Mouse (Mus musculus) stomach, postnatal 0 days (tissue): ENCODE measurements around the gene Plcb1. TPM values are rescaled to one million over a fixed set of nuclear protein-coding genes. Genes with fewer than 3 reads are reported as not detected.

Experiments used
- ATAC-seq: fragments of 200-750 bp; cut with Nextera tagmentation; 2 replicates; pipeline ENCODE4 v1.8.0; 2017; ENCODE audit not compliant: low FRiP score, low TSS enrichment
- DNase-seq: peaks from one replicate; pipeline ENCODE4 v3.0.0-alpha.2; 2016; ENCODE audit warnings: low spot score
- H3K27ac ChIP-seq: fragments of 300-500 bp; sonication (generic); replicated peaks from 2 replicates; pipeline ENCODE4 v1.5.1; 2014; ENCODE audit warnings: mild to moderate bottlenecking, control low read depth
- H3K27me3 ChIP-seq: fragments of 300-500 bp; sonication (generic); 2 replicates; pipeline ENCODE4 v1.6.1; 2014; ENCODE audit warnings: low read length; ENCODE audit not compliant: control insufficient read depth, insufficient read depth
- H3K36me3 ChIP-seq: fragments of 300-500 bp; sonication (generic); 2 replicates; pipeline ENCODE4 v1.6.1; 2014; ENCODE audit warnings: low read length, mixed read lengths; ENCODE audit not compliant: control insufficient read depth, insufficient read depth
- H3K4me1 ChIP-seq: fragments of 300-500 bp; sonication (generic); replicated peaks from 2 replicates; pipeline ENCODE4 v1.6.1; 2014; ENCODE audit warnings: antibody characterized with exemption; ENCODE audit not compliant: control insufficient read depth, insufficient read depth
- H3K4me2 ChIP-seq: fragments of 300-500 bp; sonication (generic); replicated peaks from 2 replicates; pipeline ENCODE4 v1.6.1; 2014; ENCODE audit warnings: low read depth, mild to moderate bottlenecking, control low read depth, moderate library complexity
- H3K4me3 ChIP-seq: fragments of 300-500 bp; sonication (generic); 2 replicates; pipeline ENCODE4 v1.5.1; 2014; ENCODE audit warnings: low read depth, low read length, control low read depth
- H3K9ac ChIP-seq: fragments of 300-500 bp; sonication (generic); 2 replicates; pipeline ENCODE4 v1.6.1; 2014; ENCODE audit warnings: mild to moderate bottlenecking, low read length, control low read depth, mixed read lengths
- H3K9me3 ChIP-seq: fragments of 300-500 bp; sonication (generic); 2 replicates; pipeline ENCODE4 v1.6.1; 2016; ENCODE audit warnings: low read length; ENCODE audit not compliant: control insufficient read depth
- CTCF ChIP-seq: IDR thresholded peaks from 2 replicates; pipeline ENCODE4 v1.5.1; 2016; ENCODE audit warnings: antibody characterized with exemption, low read depth, mild to moderate bottlenecking, moderate library complexity
- EP300 ChIP-seq: optimal IDR thresholded peaks from 2 replicates; pipeline ENCODE3; 2016; ENCODE audit warnings: antibody characterized with exemption
- WGBS: fragments of 180-500 bp; shearing (Covaris S2); extraction: QIAGEN DNeasy Blood & Tissue Kit; methylation state at CpG from one replicate; pipeline ENCODE4 v1.1.7; 2014; 5-methylcytosine and 5-hydroxymethylcytosine counted together
- polyA plus RNA-seq: library from polyadenylated mRNA; unstranded; fragments of >200 nt; fragmentation: Nextera tagmentation; extraction: Ambion mirVana; gene quantifications from 2 replicates; pipeline ENCODE4 v1.2.1, GENCODE M21; 2015

Plcb1 gene
- polyA plus RNA-seq, 1 experiment from 2014 or later = 7.0 TPM

- Histone ChIP-seq H3K9ac (no peak overlapping the region), H3K36me3 (no peaks in the 10 kb centered on the region), H3K9me3 (no peaks in the 10 kb centered on the region), H3K27me3 (no peaks in the 10 kb centered on the region), H3K4me1 (no peaks in the 10 kb centered on the region), H3K4me2 (no peak overlapping the region), H3K27ac (no peak overlapping the region), H3K4me3 (no peak overlapping the region)
- 66% methylated on average over 5 of the region's 5 CpGs for WGBS
- ATAC-seq = no peak
- TF ChIP-seq EP300 = no peak
- TF ChIP-seq CTCF = no peak
- DNase-seq = no peak
Measured at GRCm38 (mm10) chr2:135073014-135073413, 287.1 kb downstream of the Plcb1 start.

GRCm38 (mm10) chr2:135075375-135075774 lies 289.5 kb downstream of the Plcb1 start:
- Histone ChIP-seq H3K9ac (no peak overlapping the region), H3K36me3 (no peaks in the 10 kb centered on the region), H3K9me3 (no peaks in the 10 kb centered on the region), H3K27ac (no peak overlapping the region), H3K4me1 (no peaks in the 10 kb centered on the region), H3K27me3 (no peaks in the 10 kb centered on the region), H3K4me3 (no peak overlapping the region), H3K4me2 (no peak overlapping the region)
- 66% methylated on average over 1 of the region's 1 CpGs for WGBS
- DNase-seq (no peak), ATAC-seq (no peak)
- TF ChIP-seq EP300 = no peak

- no peak overlapping the region for H3K27ac ChIP-seq
- H3K4me1 ChIP-seq = no peaks in the 10 kb centered on the region
- peak; percentile 26 for DNase-seq
- WGBS = 46% methylated on average over 5 of the region's 5 CpGs
- no peaks in the 10 kb centered on the region for H3K36me3 ChIP-seq
- H3K4me2 ChIP-seq = no peak overlapping the region
- H3K9me3 ChIP-seq = no peaks in the 10 kb centered on the region
- no peak for TF ChIP-seq CTCF
- no peak for TF ChIP-seq EP300
- H3K9ac ChIP-seq = no peak overlapping the region
- H3K27me3 ChIP-seq = no peaks in the 10 kb centered on the region
- ATAC-seq = peak; percentile 86
- H3K4me3 ChIP-seq = no peak overlapping the region
Measured at GRCm38 (mm10) chr2:135092588-135093162, 306.8 kb downstream of the Plcb1 start.

- WGBS = 79% methylated on average over 4 of the region's 4 CpGs
- Histone ChIP-seq H3K27me3 (no peaks in the 10 kb centered on the region), H3K36me3 (no peaks in the 10 kb centered on the region), H3K9ac (no peak overlapping the region), H3K9me3 (no peaks in the 10 kb centered on the region), H3K4me1 (no peaks in the 10 kb centered on the region), H3K4me3 (no peak overlapping the region), H3K4me2 (no peak overlapping the region), H3K27ac (no peak overlapping the region)
- TF ChIP-seq CTCF (no peak), EP300 (no peak)
- DNase-seq (no peak), ATAC-seq (no peak)
Measured at GRCm38 (mm10) chr2:135101292-135101691, 315.4 kb downstream of the Plcb1 start.

- H3K27me3 ChIP-seq = no peaks in the 10 kb centered on the region
- H3K9me3 ChIP-seq = no peaks in the 10 kb centered on the region
- H3K4me1 ChIP-seq = no peaks in the 10 kb centered on the region
- ATAC-seq (no peak), DNase-seq (no peak)
- WGBS = 88% methylated on average over 1 of the region's 1 CpGs
- no peak overlapping the region for H3K4me3 ChIP-seq
- no peak overlapping the region for H3K4me2 ChIP-seq
- no peak overlapping the region for H3K27ac ChIP-seq
- no peak overlapping the region for H3K9ac ChIP-seq
- TF ChIP-seq EP300 (no peak), CTCF (no peak)
- H3K36me3 ChIP-seq = no peaks in the 10 kb centered on the region
Measured at GRCm38 (mm10) chr2:135101943-135102342, 316.1 kb downstream of the Plcb1 start.

- Histone ChIP-seq H3K4me1 (no peaks in the 10 kb centered on the region), H3K4me3 (no peak overlapping the region), H3K36me3 (no peaks in the 10 kb centered on the region), H3K4me2 (no peak overlapping the region), H3K9me3 (no peaks in the 10 kb centered on the region), H3K27ac (no peak overlapping the region), H3K27me3 (no peaks in the 10 kb centered on the region), H3K9ac (no peak overlapping the region)
- WGBS = 95% methylated on average over 4 of the region's 4 CpGs
- DNase-seq = no peak
- ATAC-seq = no peak
- no peak for TF ChIP-seq EP300
- TF ChIP-seq CTCF = no peak
Measured at GRCm38 (mm10) chr2:135106649-135107048, 320.8 kb downstream of the Plcb1 start.
